Mouse (Mus musculus): Measurements from ENCODE around the gene Mier2. TPM values are rescaled to one million over a fixed set of nuclear protein-coding genes. Genes with fewer than 3 reads are reported as not detected.

The Mier2 gene
- polyA plus RNA-seq, 1 experiment from 2014 or later, result 11.7 TPM

GRCm38 (mm10) chr10:79530721-79531120 is 24.3 kb downstream of the Mier2 start:
- H3K9ac ChIP-seq, result no peak overlapping the region
- 74% methylated on average over 13 of the region's 13 CpGs for WGBS (ENCODE audit: insufficient replicate concordance)
- no peaks in the 10 kb centered on the region for H3K9me3 ChIP-seq (replicated peaks)
- H3K4me2 ChIP-seq, result no peak overlapping the region
- no peak overlapping the region for H3K27ac ChIP-seq
- H3K27me3 ChIP-seq, result peaks cover 5% of the 10 kb centered on the region; the same call in 1 of the 2 replicates
- peaks cover 26% of the 10 kb centered on the region for H3K4me1 ChIP-seq (replicated peaks)
- ATAC-seq (ENCODE audit: low read depth) (no peak), DNase-seq (no peak)
- no peak overlapping the region for H3K4me3 ChIP-seq (replicated peaks)
- peaks cover 25% of the 10 kb centered on the region for H3K36me3 ChIP-seq

- Histone ChIP-seq H3K4me3 (replicated peaks) (no peak overlapping the region), H3K9ac (no peak overlapping the region), H3K4me1 (replicated peaks) (peaks cover 26% of the 10 kb centered on the region), H3K4me2 (no peak overlapping the region), H3K27me3 (peaks cover 5% of the 10 kb centered on the region; the same call in 1 of the 2 replicates), H3K36me3 (peaks cover 27% of the 10 kb centered on the region), H3K27ac (no peak overlapping the region), H3K9me3 (replicated peaks) (no peaks in the 10 kb centered on the region)
- DNase-seq (no peak), ATAC-seq (ENCODE audit: low read depth) (no peak)
- WGBS (ENCODE audit: insufficient replicate concordance), result 61% methylated on average over 8 of the region's 8 CpGs
Measured at GRCm38 (mm10) chr10:79530241-79530640, 24.8 kb downstream of the Mier2 start.

- no peak for DNase-seq
- Histone ChIP-seq H3K4me1 (replicated peaks) (peaks cover 14% of the 10 kb centered on the region), H3K9me3 (replicated peaks) (no peaks in the 10 kb centered on the region), H3K4me2 (no peak overlapping the region), H3K9ac (no peak overlapping the region), H3K36me3 (peaks cover 27% of the 10 kb centered on the region), H3K27ac (no peak overlapping the region), H3K4me3 (replicated peaks) (no peak overlapping the region), H3K27me3 (no peaks in the 10 kb centered on the region)
- WGBS (ENCODE audit: insufficient replicate concordance), result 59% methylated on average over 3 of the region's 3 CpGs
- ATAC-seq (ENCODE audit: low read depth), result no peak
Measured at GRCm38 (mm10) chr10:79528081-79528480, 26.9 kb downstream of the Mier2 start.

- Histone ChIP-seq H3K9me3 (replicated peaks) (no peaks in the 10 kb centered on the region), H3K4me3 (replicated peaks) (no peak overlapping the region), H3K4me2 (no peak overlapping the region), H3K36me3 (peaks cover 27% of the 10 kb centered on the region), H3K9ac (no peak overlapping the region), H3K4me1 (replicated peaks) (peaks cover 8% of the 10 kb centered on the region), H3K27me3 (no peaks in the 10 kb centered on the region), H3K27ac (no peak overlapping the region)
- ATAC-seq (ENCODE audit: low read depth), result no peak
- WGBS (ENCODE audit: insufficient replicate concordance), result 68% methylated on average over 6 of the region's 6 CpGs
- DNase-seq, result no peak
Measured at GRCm38 (mm10) chr10:79527453-79527845, 27.6 kb downstream of the Mier2 start.

- Histone ChIP-seq H3K36me3 (peaks cover 27% of the 10 kb centered on the region), H3K27me3 (no peaks in the 10 kb centered on the region), H3K4me2 (no peak overlapping the region), H3K9ac (no peak overlapping the region), H3K9me3 (replicated peaks) (no peaks in the 10 kb centered on the region), H3K27ac (no peak overlapping the region), H3K4me3 (replicated peaks) (no peak overlapping the region), H3K4me1 (replicated peaks) (peaks cover 6% of the 10 kb centered on the region; the same call in 1 of the 2 replicates)
- WGBS (ENCODE audit: insufficient replicate concordance), result 77% methylated on average over 12 of the region's 12 CpGs
- ATAC-seq (ENCODE audit: low read depth) (no peak), DNase-seq (no peak)
Measured at GRCm38 (mm10) chr10:79526661-79527452, 28.1 kb downstream of the Mier2 start.

GRCm38 (mm10) chr10:79525456-79526325 is 29.3 kb downstream of the Mier2 start:
- Histone ChIP-seq H3K27me3 (no peaks in the 10 kb centered on the region), H3K9me3 (replicated peaks) (no peaks in the 10 kb centered on the region), H3K4me3 (replicated peaks) (no peak overlapping the region), H3K4me2 (no peak overlapping the region), H3K9ac (no peak overlapping the region), H3K27ac (no peak overlapping the region), H3K4me1 (replicated peaks) (no peaks in the 10 kb centered on the region; the same call in 1 of the 2 replicates), H3K36me3 (peaks cover 25% of the 10 kb centered on the region)
- ATAC-seq (ENCODE audit: low read depth) (no peak), DNase-seq (no peak)
- 76% methylated on average over 8 of the region's 8 CpGs for WGBS (ENCODE audit: insufficient replicate concordance)

GRCm38 (mm10) chr10:79524433-79524832 is 30.6 kb downstream of the Mier2 start:
- WGBS (ENCODE audit: insufficient replicate concordance), result 65% methylated on average over 1 of the region's 1 CpGs
- H3K4me2 ChIP-seq, result no peak overlapping the region

GRCm38 (mm10) chr10:79506709-79507108 is 48.3 kb downstream of the Mier2 start:
- no peak overlapping the region for H3K4me2 ChIP-seq
- DNase-seq (no peak), ATAC-seq (ENCODE audit: low read depth) (no peak)
- H3K9ac ChIP-seq, result no peak overlapping the region
- H3K4me3 ChIP-seq (replicated peaks), result no peak overlapping the region
- no peaks in the 10 kb centered on the region for H3K4me1 ChIP-seq (replicated peaks)
- WGBS (ENCODE audit: insufficient replicate concordance), result 36% methylated on average over 2 of the region's 2 CpGs
- no peaks in the 10 kb centered on the region for H3K9me3 ChIP-seq (replicated peaks)
- H3K36me3 ChIP-seq, result peaks cover 4% of the 10 kb centered on the region; the same call in 1 of the 2 replicates
- H3K27ac ChIP-seq, result no peak overlapping the region
- no peaks in the 10 kb centered on the region for H3K27me3 ChIP-seq

More at GRCm38 (mm10) chr10:79524433-79524832, 30.6 kb downstream of the Mier2 start:
- no peak overlapping the region for H3K9ac ChIP-seq
- H3K9me3 ChIP-seq (replicated peaks), result no peaks in the 10 kb centered on the region
- ATAC-seq (ENCODE audit: low read depth) (no peak), DNase-seq (no peak)
- peaks cover 17% of the 10 kb centered on the region for H3K36me3 ChIP-seq
- H3K4me3 ChIP-seq (replicated peaks), result no peak overlapping the region
- H3K27me3 ChIP-seq, result no peaks in the 10 kb centered on the region
- H3K4me1 ChIP-seq (replicated peaks), result no peaks in the 10 kb centered on the region; the same call in 1 of the 2 replicates
- no peak overlapping the region for H3K27ac ChIP-seq

GRCm38 (mm10) chr10:79502830-79503644 is 52.0 kb downstream of the Mier2 start:
- H3K27me3 ChIP-seq, result no peaks in the 10 kb centered on the region
- no peak overlapping the region for H3K4me3 ChIP-seq (replicated peaks)
- H3K27ac ChIP-seq, result no peak overlapping the region
- H3K9ac ChIP-seq, result no peak overlapping the region
- no peaks in the 10 kb centered on the region for H3K9me3 ChIP-seq (replicated peaks)
- WGBS (ENCODE audit: insufficient replicate concordance), result 56% methylated on average over 6 of the region's 6 CpGs
- ATAC-seq (ENCODE audit: low read depth), result no peak
- H3K4me1 ChIP-seq (replicated peaks), result no peaks in the 10 kb centered on the region
- H3K36me3 ChIP-seq, result no peaks in the 10 kb centered on the region
- DNase-seq, result no peak
- H3K4me2 ChIP-seq, result no peak overlapping the region

GRCm38 (mm10) chr10:79496701-79497288 is 58.2 kb downstream of the Mier2 start:
- Histone ChIP-seq H3K36me3 (no peaks in the 10 kb centered on the region), H3K9ac (no peak overlapping the region), H3K4me2 (no peak overlapping the region), H3K4me3 (replicated peaks) (no peak overlapping the region), H3K9me3 (replicated peaks) (no peaks in the 10 kb centered on the region), H3K27me3 (no peaks in the 10 kb centered on the region), H3K27ac (no peak overlapping the region), H3K4me1 (replicated peaks) (no peaks in the 10 kb centered on the region)
- WGBS (ENCODE audit: insufficient replicate concordance), result 34% methylated on average over 2 of the region's 2 CpGs
- ATAC-seq (ENCODE audit: low read depth) (no peak), DNase-seq (no peak)

Measured in liver, embryonic 13.5 days (tissue).